Mouse (Mus musculus): ENCODE results near the gene S1pr5. TPM values are rescaled to one million over a fixed set of nuclear protein-coding genes. Genes with fewer than 3 reads are reported as not detected.
A peak's percentile ranks its signal among the peaks of the same experiment; 100 is the strongest.

S1pr5 gene
- polyA plus RNA-seq, 1 experiment = 0.40 TPM

GRCm38 (mm10) chr9:21251116-21251735 lies 3.0 kb upstream of the S1pr5 start:
- no peaks in the 10 kb centered on the region for H3K27me3 ChIP-seq (ENCODE audit: control insufficient read depth, insufficient read depth, low read length, poor library complexity, severe bottlenecking)
- H3K27ac ChIP-seq (ENCODE audit: insufficient read depth, low read length) = no peak overlapping the region
- no peaks in the 10 kb centered on the region for H3K9me3 ChIP-seq (replicated peaks; ENCODE audit: control insufficient read depth, insufficient read depth, low read length, poor library complexity, severe bottlenecking)
- no peak overlapping the region for H3K4me3 ChIP-seq (ENCODE audit: low read depth, low read length)
- H3K36me3 ChIP-seq (ENCODE audit: control insufficient read depth, insufficient read depth, low read length, poor library complexity, severe bottlenecking) = no peaks in the 10 kb centered on the region
- no peak overlapping the region for H3K9ac ChIP-seq (ENCODE audit: low read depth, poor library complexity, severe bottlenecking)
- H3K4me1 ChIP-seq (ENCODE audit: control insufficient read depth, insufficient read depth, low read length) = peaks cover 2% of the 10 kb centered on the region
- TF ChIP-seq EP300 (IDR thresholded peaks at IDR 0.05; ENCODE audit: insufficient read depth, low read depth, low read length) (no peak), POLR2A (IDR thresholded peaks at IDR 0.05; ENCODE audit: insufficient read depth, low read length) (no peak), CTCF (IDR thresholded peaks at IDR 0.05; ENCODE audit: low read depth, low read length) (no peak)

GRCm38 (mm10) chr9:21250509-21250908 lies 2.3 kb upstream of the S1pr5 start:
- no peaks in the 10 kb centered on the region for H3K27me3 ChIP-seq (ENCODE audit: control insufficient read depth, insufficient read depth, low read length, poor library complexity, severe bottlenecking)
- no peaks in the 10 kb centered on the region for H3K9me3 ChIP-seq (replicated peaks; ENCODE audit: control insufficient read depth, insufficient read depth, low read length, poor library complexity, severe bottlenecking)
- H3K27ac ChIP-seq (ENCODE audit: insufficient read depth, low read length) = no peak overlapping the region
- H3K9ac ChIP-seq (ENCODE audit: low read depth, poor library complexity, severe bottlenecking) = no peak overlapping the region
- H3K4me3 ChIP-seq (ENCODE audit: low read depth, low read length) = no peak overlapping the region
- H3K4me1 ChIP-seq (ENCODE audit: control insufficient read depth, insufficient read depth, low read length) = peaks cover 2% of the 10 kb centered on the region
- TF ChIP-seq CTCF (IDR thresholded peaks at IDR 0.05; ENCODE audit: low read depth, low read length) (no peak), POLR2A (IDR thresholded peaks at IDR 0.05; ENCODE audit: insufficient read depth, low read length) (no peak), EP300 (IDR thresholded peaks at IDR 0.05; ENCODE audit: insufficient read depth, low read depth, low read length) (no peak)
- H3K36me3 ChIP-seq (ENCODE audit: control insufficient read depth, insufficient read depth, low read length, poor library complexity, severe bottlenecking) = no peaks in the 10 kb centered on the region

- Histone ChIP-seq H3K4me1 (ENCODE audit: control insufficient read depth, insufficient read depth, low read length) (peaks cover 2% of the 10 kb centered on the region), H3K9me3 (replicated peaks; ENCODE audit: control insufficient read depth, insufficient read depth, low read length, poor library complexity, severe bottlenecking) (no peaks in the 10 kb centered on the region), H3K9ac (ENCODE audit: low read depth, poor library complexity, severe bottlenecking) (no peak overlapping the region), H3K27ac (ENCODE audit: insufficient read depth, low read length) (no peak overlapping the region), H3K27me3 (ENCODE audit: control insufficient read depth, insufficient read depth, low read length, poor library complexity, severe bottlenecking) (no peaks in the 10 kb centered on the region), H3K36me3 (ENCODE audit: control insufficient read depth, insufficient read depth, low read length, poor library complexity, severe bottlenecking) (no peaks in the 10 kb centered on the region), H3K4me3 (ENCODE audit: low read depth, low read length) (no peak overlapping the region)
- TF ChIP-seq CTCF (IDR thresholded peaks at IDR 0.05; ENCODE audit: low read depth, low read length) (no peak), POLR2A (IDR thresholded peaks at IDR 0.05; ENCODE audit: insufficient read depth, low read length) (no peak), EP300 (IDR thresholded peaks at IDR 0.05; ENCODE audit: insufficient read depth, low read depth, low read length) (no peak)
Observed at GRCm38 (mm10) chr9:21249629-21250508, 1.6 kb upstream of the S1pr5 start.

GRCm38 (mm10) chr9:21246342-21246741 lies 1.9 kb downstream of the S1pr5 start:
- Histone ChIP-seq H3K4me3 (ENCODE audit: low read depth, low read length) (no peak overlapping the region), H3K9me3 (replicated peaks; ENCODE audit: control insufficient read depth, insufficient read depth, low read length, poor library complexity, severe bottlenecking) (no peaks in the 10 kb centered on the region), H3K27me3 (ENCODE audit: control insufficient read depth, insufficient read depth, low read length, poor library complexity, severe bottlenecking) (0 out of 2 replicates have a peak, but pooled peaks cover 7% of the 10 kb centered on the region), H3K9ac (ENCODE audit: low read depth, poor library complexity, severe bottlenecking) (no peak overlapping the region), H3K27ac (ENCODE audit: insufficient read depth, low read length) (no peak overlapping the region), H3K4me1 (ENCODE audit: control insufficient read depth, insufficient read depth, low read length) (peaks cover 4% of the 10 kb centered on the region), H3K36me3 (ENCODE audit: control insufficient read depth, insufficient read depth, low read length, poor library complexity, severe bottlenecking) (no peaks in the 10 kb centered on the region)
- TF ChIP-seq EP300 (IDR thresholded peaks at IDR 0.05; ENCODE audit: insufficient read depth, low read depth, low read length) (no peak), CTCF (IDR thresholded peaks at IDR 0.05; ENCODE audit: low read depth, low read length) (no peak), POLR2A (IDR thresholded peaks at IDR 0.05; ENCODE audit: insufficient read depth, low read length) (no peak)

GRCm38 (mm10) chr9:21245113-21245487 lies 3.1 kb downstream of the S1pr5 start:
- Histone ChIP-seq H3K4me3 (ENCODE audit: low read depth, low read length) (peak overlapping the region; percentile 70), H3K36me3 (ENCODE audit: control insufficient read depth, insufficient read depth, low read length, poor library complexity, severe bottlenecking) (no peaks in the 10 kb centered on the region), H3K9me3 (replicated peaks; ENCODE audit: control insufficient read depth, insufficient read depth, low read length, poor library complexity, severe bottlenecking) (no peaks in the 10 kb centered on the region), H3K27me3 (ENCODE audit: control insufficient read depth, insufficient read depth, low read length, poor library complexity, severe bottlenecking) (0 out of 2 replicates have a peak, but pooled peaks cover 7% of the 10 kb centered on the region), H3K27ac (ENCODE audit: insufficient read depth, low read length) (no peak overlapping the region), H3K9ac (ENCODE audit: low read depth, poor library complexity, severe bottlenecking) (peak overlapping the region; percentile 26), H3K4me1 (ENCODE audit: control insufficient read depth, insufficient read depth, low read length) (peaks cover 1% of the 10 kb centered on the region)
- TF ChIP-seq EP300 (IDR thresholded peaks at IDR 0.05; ENCODE audit: insufficient read depth, low read depth, low read length) = no peak
- no peak for TF ChIP-seq POLR2A (IDR thresholded peaks at IDR 0.05; ENCODE audit: insufficient read depth, low read length)
- TF ChIP-seq CTCF (IDR thresholded peaks at IDR 0.05; ENCODE audit: low read depth, low read length) = no peak

Measured in ES-Bruce4 (cell line).